Mouse (Mus musculus) adrenal gland, adult 18-20 months (tissue): ENCODE measurements around the gene Osbpl2. TPM values are rescaled to one million over a fixed set of nuclear protein-coding genes. Genes with fewer than 3 reads are reported as not detected.

Experiments
- DNase-seq, 2 experiments: peaks; one replicate each; pipeline ENCODE4 v3.0.0; 2021 to 2022; ENCODE audit warnings: low spot score in 2 of 2
- total RNA-seq, 2 experiments: library from RNA; stranded (reverse); gene quantifications; 1 replicate in 1 of 2; 2 replicates in 1 of 2; pipeline ENCODE4 v1.2.3; 2021

Gene Osbpl2
- total RNA-seq, 2 experiments from 2014 or later: 36.9 to 37.5 TPM

DNA sequence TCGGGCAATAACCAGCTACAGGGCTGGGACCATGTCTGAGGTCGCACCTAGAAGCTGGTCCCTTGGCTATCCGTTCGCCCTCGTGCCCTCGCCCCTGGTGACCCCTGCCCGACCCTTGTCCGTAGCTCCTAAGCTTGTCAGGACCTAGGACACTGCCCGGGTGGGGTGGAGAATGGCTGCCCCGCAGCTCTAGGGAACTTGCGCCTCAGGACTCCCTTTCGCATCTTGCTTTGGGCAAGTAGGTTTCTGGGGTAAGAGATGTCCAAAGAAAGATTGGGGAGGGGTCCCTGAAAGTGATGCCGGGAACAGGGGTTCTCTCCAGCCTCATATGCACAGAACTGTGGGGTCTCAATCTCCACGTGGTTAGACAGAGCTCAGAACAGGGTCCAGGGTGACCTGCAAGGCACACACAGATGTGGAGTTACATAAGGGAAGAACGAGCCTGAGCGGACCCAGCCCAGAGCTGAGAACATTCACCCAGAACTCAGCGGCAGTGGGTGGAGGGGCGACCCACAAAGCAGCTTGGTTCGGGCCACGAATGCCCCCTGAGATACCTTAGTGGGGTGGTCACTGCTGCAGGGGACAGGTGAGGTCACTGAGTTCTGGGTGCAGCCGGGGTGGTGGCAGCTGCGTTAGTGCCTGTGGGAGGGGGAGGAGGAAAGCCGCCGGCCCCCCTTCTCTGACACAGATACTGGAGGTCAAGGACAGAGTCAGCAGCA, 14.3 kb upstream of the Osbpl2 start:
- no peak for DNase-seq

DNA sequence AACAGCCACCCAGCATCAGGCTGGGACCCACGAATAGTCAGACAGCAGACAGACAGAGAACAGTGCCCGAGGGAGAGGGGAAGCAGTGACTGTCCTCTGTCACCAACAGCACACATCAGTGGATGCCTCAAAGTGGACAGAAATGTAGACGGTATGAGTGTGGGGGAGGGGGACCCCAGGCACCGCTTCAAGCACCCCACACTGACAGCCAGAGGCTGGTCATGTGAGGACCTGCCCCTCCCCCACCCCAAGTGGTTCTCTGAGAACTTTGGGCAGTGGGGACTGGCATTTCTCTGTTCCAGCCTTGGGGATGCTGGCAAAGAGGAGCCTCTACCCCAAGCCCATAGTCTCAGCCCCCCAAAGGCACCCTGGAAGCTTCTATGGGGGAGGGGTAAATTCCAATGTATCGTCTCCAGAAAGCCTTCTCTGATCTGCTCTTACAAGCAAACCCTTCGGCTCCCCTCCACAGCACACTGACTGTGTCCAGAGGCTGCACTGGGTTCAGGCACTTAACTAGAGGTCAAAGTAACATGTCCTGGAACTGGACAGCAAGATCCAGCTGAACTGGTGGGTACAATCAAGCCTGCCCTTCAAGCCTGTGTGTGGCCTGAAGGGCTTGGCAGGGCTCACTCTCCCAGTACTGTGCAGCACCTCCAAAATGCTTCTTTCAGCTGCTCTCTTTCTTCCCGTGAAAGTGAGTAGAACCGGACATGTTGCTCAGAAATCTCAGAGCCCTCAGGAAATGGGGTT, 13.5 kb upstream of the Osbpl2 start:
- no peak for DNase-seq

DNA sequence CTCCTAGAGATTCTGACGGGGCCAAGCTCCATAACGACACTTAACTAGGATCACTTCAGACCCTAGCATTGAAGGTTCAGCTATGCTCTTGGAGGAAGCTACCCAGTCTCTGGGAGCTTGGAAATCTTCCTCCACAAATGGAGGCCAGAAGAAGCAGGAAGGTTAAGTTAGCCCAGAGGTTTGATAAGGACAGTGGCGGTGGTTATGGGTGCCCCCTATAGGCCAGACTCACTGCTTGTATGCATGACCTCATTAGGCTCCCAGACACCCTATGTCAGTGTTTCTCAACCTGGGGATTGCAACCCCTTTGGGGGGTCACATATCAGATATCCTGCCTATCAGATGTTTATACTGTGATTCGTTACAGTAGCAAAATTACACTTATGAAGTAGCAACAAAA, 12.0 kb upstream of the Osbpl2 start:
- no peak for DNase-seq

DNA sequence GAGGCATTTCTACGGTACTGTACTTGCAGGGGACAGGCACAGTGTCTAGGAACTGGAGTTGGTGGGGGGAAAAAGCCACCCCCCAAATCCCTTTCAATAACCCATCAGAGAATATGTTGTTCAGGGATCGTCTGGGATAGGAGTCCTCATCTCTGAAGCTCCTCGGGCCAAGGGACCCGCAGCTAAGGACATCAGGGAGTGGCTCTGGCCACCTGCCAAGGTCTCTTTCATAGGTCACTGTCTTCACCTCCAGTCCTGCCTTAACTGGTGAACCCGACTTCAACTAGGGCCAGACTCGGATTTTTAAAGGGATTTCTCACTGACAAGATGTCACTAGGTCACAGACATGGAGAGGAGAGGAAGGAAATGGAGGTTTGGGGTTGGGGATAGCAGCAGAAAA, 10.8 kb upstream of the Osbpl2 start:
- DNase-seq: no peak

- DNase-seq: no peak
These were observed 4.9 kb upstream of the Osbpl2 start for GRCm38 (mm10) chr2:180113909-180114890.

DNA sequence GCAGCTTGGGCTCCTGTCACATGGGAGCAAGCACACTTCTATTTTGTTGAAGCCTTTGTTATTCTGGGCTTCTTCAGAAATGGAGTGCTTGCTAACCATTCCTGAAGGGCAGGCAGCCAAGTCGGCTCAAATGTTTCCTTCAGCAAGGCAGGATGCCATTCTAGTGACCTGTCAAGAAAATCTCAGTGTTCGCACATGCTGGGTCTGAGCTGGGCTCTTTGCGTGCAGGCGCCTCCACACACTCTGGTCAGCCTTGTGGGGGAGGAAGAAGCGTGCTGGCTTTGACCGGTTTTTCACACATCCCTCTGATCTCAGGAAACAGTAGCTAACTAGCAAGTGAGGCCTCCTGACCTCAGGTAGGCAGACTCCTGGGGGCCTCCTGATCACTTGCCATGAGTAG, 3.8 kb upstream of the Osbpl2 start:
- DNase-seq: no peak

- DNase-seq: no peak
These were observed 3.0 kb upstream of the Osbpl2 start for GRCm38 (mm10) chr2:180116081-180116493.

GRCm38 (mm10) chr2:180116741-180117484, 2.2 kb upstream of the Osbpl2 start:
- no peak for DNase-seq

DNA sequence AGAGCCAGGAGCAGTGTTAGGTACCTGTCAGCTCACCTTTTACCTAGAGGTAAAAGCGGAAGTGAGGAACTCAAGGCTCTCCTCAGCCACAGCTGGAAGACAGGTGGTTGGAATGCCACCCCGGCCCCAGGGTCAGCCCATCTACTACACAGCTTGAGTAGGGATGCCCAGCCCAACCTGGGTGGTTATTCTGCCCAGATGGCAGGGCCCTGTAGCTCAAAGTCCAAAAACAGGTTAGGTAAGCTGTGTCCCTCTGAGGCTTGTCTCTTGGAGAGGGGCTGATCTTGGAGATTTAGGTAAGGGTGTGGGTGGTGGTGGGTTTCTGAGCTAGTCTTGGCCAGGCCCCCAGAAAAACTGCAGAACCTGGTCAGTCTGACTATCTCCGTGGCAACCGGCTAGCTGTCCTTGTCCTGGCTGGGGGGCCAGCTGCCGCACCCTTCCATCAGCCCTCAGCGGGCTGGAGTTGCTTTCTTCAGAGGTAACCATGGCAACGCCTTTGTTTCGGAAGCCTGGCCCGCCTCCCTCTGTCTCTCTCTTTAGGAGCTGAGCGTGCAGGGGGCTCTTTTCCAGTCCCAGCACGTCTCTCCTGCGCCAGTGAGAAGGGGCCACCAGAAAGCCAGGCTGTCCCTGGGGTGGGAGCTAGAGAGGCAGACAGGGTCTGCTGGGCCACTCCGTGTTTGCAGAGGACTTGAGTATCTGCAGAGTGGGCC, 1.5 kb upstream of the Osbpl2 start:
- DNase-seq: no peak

DNA sequence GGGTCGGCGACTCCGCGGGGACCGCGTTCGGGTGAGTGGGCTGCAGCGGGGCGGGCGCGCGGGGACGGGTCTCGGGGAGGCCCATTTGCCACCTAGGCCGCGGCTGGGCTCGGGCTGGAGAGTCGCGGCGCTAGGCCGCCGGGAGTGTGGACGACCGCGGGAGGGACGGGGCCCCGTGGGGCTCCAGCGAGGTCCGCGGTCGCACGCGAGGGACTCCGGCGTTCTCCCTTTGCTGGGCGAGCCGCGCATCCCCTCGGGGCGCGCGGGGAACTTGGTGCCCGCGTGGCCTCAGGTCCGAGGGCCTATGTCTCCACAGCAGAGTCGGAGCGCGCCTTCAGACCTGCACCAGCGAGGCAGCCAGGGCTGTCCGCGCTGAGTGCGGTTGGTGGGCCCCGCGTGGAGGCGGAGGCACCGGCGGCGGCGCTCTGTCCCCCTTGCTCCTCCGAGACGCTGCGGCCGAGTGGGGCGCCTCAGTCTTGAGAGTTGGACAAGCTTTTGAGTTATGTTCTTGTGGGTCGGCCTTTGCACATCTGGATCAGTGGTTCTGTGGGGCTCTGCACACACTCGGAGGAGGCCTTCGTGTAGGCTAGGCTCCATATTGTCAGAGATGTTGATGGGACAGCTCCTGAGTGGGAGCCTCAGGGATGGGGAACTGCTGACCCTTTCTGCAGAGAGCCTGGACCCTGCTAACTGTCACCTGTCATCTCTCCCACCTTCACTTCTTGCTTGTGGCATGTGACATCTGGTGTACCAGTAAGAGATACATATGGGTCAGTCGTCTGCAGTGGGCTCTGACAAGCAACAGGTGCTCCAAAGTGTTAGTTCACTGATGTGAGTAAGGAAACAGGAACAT, 559 bp downstream of the Osbpl2 start:
- peak; percentile 54 for DNase-seq

DNA sequence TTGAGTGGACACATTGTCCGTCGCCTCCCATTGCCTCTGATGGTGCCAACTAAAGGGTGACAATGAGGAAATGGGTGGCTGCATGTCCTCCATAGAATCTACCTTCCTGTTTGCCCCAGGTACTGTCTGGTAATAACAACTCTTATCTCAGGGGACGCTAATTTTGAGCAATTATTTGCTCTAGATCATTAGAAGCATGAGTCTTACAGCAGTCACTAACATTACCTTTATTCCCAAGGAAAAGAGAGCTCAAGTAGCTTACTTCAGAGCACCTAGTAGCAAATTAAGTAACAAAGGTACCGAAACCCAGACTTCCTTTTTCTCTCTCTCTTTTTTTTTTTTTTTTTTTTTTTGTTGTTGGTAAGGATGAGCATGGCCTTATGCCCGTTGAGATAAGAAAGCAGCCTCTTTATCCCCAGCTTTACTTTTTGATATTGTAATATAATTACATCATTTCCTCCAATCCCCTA, 1.2 kb downstream of the Osbpl2 start:
- DNase-seq: no peak

- DNase-seq: no peak
These were observed 5.1 kb downstream of the Osbpl2 start for GRCm38 (mm10) chr2:180124192-180124591.

DNA sequence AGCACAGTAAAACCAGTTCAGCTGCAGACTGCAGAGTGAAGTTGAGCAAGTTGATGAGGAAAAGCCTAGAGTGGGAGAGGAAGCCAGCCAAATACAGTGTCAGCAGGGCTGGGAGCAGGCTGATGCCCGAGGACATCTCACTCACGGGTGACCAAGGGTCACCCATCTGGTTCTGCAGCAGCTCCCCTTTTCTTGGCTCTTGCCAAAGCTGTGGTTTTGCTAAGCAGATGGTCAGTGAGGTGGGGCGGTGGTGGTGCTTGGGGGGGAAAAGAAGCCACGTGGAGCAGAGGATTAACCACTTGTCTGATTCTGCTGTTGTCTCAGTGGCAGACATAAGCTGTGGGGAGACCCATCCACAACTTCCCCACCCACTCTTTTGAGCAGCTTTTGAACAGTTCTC, 7.1 kb downstream of the Osbpl2 start:
- no peak for DNase-seq

- DNase-seq: no peak
These were observed 8.6 kb downstream of the Osbpl2 start for GRCm38 (mm10) chr2:180127675-180128074.

- DNase-seq: no peak
These were observed 14.1 kb downstream of the Osbpl2 start for GRCm38 (mm10) chr2:180133231-180133630.

- DNase-seq: no peak
These were observed 14.8 kb downstream of the Osbpl2 start for GRCm38 (mm10) chr2:180133911-180134310.

DNA sequence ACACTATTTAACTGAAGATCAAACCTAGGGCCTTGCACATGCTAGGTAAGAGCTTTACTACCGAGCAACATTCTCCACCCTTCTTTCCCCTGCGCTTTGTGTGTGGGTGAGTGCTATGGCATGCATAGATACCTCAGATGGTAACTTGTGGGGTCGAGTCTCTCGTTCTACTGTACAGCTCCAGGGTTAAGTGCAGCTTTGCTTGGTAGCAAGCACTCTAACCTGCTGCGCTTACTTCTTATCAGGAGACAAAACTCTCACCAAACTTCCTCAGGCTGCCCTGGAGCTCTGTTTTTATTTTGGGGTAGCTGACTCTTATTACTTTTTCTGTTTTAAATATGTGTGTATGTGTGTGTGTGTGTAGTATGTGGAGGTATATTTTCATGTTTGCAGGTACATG, 16.3 kb downstream of the Osbpl2 start:
- DNase-seq: no peak

- no peak for DNase-seq
These were observed 27.0 kb downstream of the Osbpl2 start for GRCm38 (mm10) chr2:180146091-180146490.

DNA sequence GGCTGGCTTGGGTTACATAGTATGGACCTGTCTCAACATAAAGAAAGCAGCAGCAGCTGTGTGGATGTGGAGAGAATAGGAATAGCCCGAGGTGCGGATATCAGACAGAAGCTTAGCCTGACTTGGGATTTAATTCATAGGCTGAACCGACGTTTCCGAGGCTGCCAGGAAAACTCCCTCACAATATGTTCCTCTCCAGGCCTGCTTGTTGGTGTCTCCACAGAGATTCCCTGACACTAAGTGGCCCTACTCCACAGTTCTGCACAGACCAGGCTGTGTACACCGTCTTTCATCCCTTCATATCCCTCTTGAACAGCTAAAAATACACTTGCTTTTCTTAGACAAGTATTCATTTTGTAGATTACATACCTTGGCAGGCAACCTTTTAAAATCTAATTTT, 28.3 kb downstream of the Osbpl2 start:
- DNase-seq: no peak
